Mouse (Mus musculus) cortical plate, adult 2 months (tissue): ENCODE measurements around the gene Kif1b.

Source experiments
- CTCF ChIP-seq: fragments of 200-500 bp; IDR thresholded peaks from 2 replicates; pipeline ENCODE4 v1.5.1; 2011; ENCODE audit warnings: mild to moderate bottlenecking, control low read depth, low read length; ENCODE audit not compliant: insufficient read depth; ENCODE audit errors: extremely low read depth
- POLR2A ChIP-seq: fragments of 200-500 bp; IDR thresholded peaks from 2 replicates; pipeline ENCODE4 v1.6.1; 2011; ENCODE audit warnings: mild to moderate bottlenecking, low read length, control low read depth; ENCODE audit not compliant: insufficient read depth; ENCODE audit errors: extremely low read depth

DNA sequence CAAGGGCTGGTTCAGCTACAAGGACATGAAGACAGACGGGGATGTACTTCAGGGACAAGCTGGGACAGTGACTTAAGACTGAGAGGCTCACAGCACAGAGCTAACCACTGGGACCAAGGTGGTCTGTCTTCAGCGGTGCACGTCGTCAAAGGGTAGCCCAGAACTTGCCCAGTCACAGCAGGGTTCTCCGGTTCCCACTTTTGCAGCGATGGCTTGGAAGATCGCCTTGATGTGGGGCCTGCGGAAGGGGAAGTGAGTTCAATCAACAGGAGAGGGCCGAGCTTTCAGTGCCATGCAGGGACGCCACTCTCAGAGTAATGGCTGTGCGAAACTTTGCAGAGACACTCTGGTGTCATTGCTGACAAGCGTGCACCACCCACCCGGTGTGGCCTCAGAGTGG, 147.6 kb downstream of the Kif1b start:
- TF ChIP-seq CTCF (no peak), POLR2A (no peak)
